Mouse (Mus musculus): ENCODE results near the gene Tmem186.

The Tmem186 gene

DNA sequence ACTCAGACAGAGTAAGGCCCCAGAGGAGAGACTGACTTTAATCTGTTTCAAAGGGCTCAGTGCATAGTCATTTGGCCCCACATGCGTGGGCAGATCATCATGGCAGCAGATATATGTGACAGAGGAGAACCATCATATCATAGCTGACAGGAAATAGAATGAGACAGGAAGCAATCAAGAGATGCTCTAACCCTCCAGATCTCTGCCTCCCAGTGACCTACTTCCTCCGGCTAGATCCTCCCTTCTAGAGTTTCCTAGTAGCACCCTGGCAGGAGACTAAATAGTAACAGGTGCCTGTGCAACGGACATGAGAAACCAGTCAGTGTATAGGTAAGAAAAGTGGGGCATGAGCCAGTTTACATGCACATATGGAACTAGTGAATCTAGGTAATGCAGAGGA lies 27.1 kb downstream of the Tmem186 start:
- DNase-seq: no peak

DNA sequence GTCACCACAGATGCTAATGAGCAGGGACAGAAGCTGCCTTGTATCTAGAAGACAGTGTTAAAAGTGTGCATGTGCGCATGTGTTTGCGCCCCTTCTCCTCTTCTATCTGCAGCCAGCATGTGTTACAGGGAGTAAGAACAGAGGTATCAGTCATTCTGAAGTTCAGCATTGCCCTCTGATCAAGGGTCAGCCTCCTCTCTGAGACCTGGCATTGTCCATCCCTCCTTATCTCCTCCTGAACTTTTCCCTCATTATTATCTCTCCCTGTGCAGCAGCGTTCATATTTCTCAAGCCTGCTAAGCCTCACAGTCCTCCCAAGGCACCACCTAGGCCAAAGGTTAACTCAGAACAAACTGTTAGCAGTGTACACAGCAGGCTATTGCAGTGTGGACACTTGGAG lies 33.7 kb downstream of the Tmem186 start:
- no peak for DNase-seq

- no peak for DNase-seq
Observed at GRCm38 (mm10) chr16:8597516-8597915, 40.0 kb downstream of the Tmem186 start.

- no peak for DNase-seq
Observed at GRCm38 (mm10) chr16:8596336-8596735, 41.2 kb downstream of the Tmem186 start.

- DNase-seq: no peak
Observed at GRCm38 (mm10) chr16:8595411-8595810, 42.1 kb downstream of the Tmem186 start.

- no peak for DNase-seq
Observed at GRCm38 (mm10) chr16:8585056-8585455, 52.5 kb downstream of the Tmem186 start.

GRCm38 (mm10) chr16:8584248-8584647 lies 53.3 kb downstream of the Tmem186 start:
- DNase-seq: no peak
